Mouse (Mus musculus): ENCODE results near the gene Col7a1. TPM values are rescaled to one million over a fixed set of nuclear protein-coding genes. Genes with fewer than 3 reads are reported as not detected.

The Col7a1 gene
- polyA plus RNA-seq, 1 experiment from 2014 or later, result 2.7 TPM

DNA sequence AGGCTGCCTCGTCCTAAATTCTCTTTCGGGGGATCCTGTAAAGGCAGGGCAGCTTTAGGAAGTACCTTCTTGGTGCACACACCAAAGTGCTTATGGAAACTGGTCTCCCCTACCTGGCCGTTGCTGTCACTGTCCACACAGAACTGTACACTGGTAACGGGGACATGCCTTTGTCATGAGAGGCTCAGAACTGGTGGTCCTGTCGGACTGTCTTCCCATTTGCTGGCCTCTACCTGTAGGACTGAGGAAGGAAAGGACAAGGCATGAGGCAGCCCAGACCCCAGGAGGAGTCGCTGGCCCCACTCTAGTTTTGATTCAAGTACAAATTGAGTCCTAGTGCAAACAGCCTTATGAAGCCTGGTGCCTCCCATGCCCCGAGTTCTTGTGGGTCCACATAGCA is 77.6 kb downstream of the Col7a1 start:
- H3K9ac ChIP-seq, result no peak overlapping the region
- ATAC-seq (replicated peaks), result no peak
- no peak overlapping the region for H3K4me3 ChIP-seq
- H3K27ac ChIP-seq, result no peak overlapping the region
- peaks cover 2% of the 10 kb centered on the region; the same call in 1 of the 2 replicates for H3K36me3 ChIP-seq (replicated peaks)
- H3K4me2 ChIP-seq, result no peak overlapping the region
- no peaks in the 10 kb centered on the region for H3K27me3 ChIP-seq (replicated peaks)
- H3K9me3 ChIP-seq, result no peaks in the 10 kb centered on the region
- no peaks in the 10 kb centered on the region for H3K4me1 ChIP-seq
- 94% methylated on average over 7 of the region's 7 CpGs for WGBS

DNA sequence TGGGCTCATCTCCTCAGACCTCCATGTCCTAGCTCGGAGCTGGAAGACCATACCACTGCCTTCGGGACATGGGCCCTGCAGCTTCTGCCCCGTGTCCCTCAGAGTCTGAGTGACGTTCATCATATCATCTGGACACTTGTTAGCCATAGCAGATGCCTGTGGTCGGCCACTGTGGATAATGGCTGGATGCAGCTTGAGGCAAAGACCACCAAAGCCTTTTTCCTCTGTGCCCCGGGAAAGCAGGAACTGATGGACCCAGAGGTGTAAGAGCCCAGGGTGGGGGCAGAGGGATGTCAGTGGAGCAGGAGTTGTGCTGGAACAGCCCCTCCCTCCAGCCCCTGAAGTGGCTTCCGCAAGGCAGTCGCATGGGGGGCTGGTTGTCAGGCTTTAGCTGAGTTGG is 78.3 kb downstream of the Col7a1 start:
- no peaks in the 10 kb centered on the region; the same call in 1 of the 2 replicates for H3K36me3 ChIP-seq (replicated peaks)
- 86% methylated on average over 8 of the region's 8 CpGs for WGBS
- no peaks in the 10 kb centered on the region for H3K9me3 ChIP-seq
- H3K27me3 ChIP-seq (replicated peaks), result no peaks in the 10 kb centered on the region
- H3K4me1 ChIP-seq, result no peaks in the 10 kb centered on the region
- ATAC-seq (replicated peaks), result no peak
- H3K4me3 ChIP-seq, result no peak overlapping the region
- no peak overlapping the region for H3K27ac ChIP-seq
- H3K9ac ChIP-seq, result no peak overlapping the region
- no peak overlapping the region for H3K4me2 ChIP-seq

DNA sequence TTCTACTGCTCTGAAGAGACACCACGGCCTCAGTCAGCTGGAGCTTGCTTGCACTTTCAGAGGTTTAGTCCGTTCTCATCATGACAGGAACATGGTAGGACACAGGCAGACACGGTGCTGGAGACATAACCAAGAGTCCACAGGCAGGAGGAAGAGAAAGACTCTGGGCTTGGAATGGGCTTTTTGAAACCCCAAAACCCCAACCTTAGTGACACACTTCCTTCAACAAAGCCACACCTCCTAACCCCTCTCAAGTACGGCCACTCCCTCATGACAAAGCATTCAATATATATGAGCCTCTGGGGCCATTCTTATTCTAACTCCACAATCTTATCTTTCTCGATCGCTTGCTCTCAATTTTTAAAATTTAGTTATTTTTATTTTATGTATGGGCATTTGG is 79.0 kb downstream of the Col7a1 start:
- Histone ChIP-seq H3K9me3 (no peaks in the 10 kb centered on the region), H3K9ac (no peak overlapping the region), H3K36me3 (replicated peaks) (no peaks in the 10 kb centered on the region; the same call in 1 of the 2 replicates), H3K4me3 (no peak overlapping the region), H3K4me1 (no peaks in the 10 kb centered on the region), H3K4me2 (no peak overlapping the region), H3K27ac (no peak overlapping the region), H3K27me3 (replicated peaks) (no peaks in the 10 kb centered on the region)
- no peak for ATAC-seq (replicated peaks)
- 85% methylated on average over 6 of the region's 6 CpGs for WGBS

MicroRNAs encoded within 50 kb of the gene (microRNA counts, 519-probe panel; counts per million panel counts)
- microRNA mmu-miR-711, result not detected

Small RNAs within 50 kb of the gene (microRNA-seq; reads per million reads assigned to microRNA genes)
- not detected for gene Mir711

Other genes starting within 250 kb of the Col7a1 start
- 230 and 239 TPM in 2 replicates for gene Ip6k2, start 169.8 kb upstream of the Col7a1 start, polyA plus RNA-seq (2015; fragmentation: Nextera tagmentation; extraction: Ambion mirVana)
- 34.9 and 38.1 TPM in 2 replicates for gene Nckipsd, start 145.2 kb upstream of the Col7a1 start, polyA plus RNA-seq (2015; fragmentation: Nextera tagmentation; extraction: Ambion mirVana)
- 19.6 and 21.3 TPM in 2 replicates for gene Celsr3, start 127.3 kb upstream of the Col7a1 start, polyA plus RNA-seq (2015; fragmentation: Nextera tagmentation; extraction: Ambion mirVana)
- 16.7 and 17.8 TPM in 2 replicates for gene Slc26a6, start 100.3 kb upstream of the Col7a1 start, polyA plus RNA-seq (2015; fragmentation: Nextera tagmentation; extraction: Ambion mirVana)
- gene Tmem89, start 39.0 kb upstream of the Col7a1 start, polyA plus RNA-seq (2015; fragmentation: Nextera tagmentation; extraction: Ambion mirVana), result 0.18 and 0.24 TPM in 2 replicates
- gene Uqcrc1, start 17.0 kb upstream of the Col7a1 start, polyA plus RNA-seq (2015; fragmentation: Nextera tagmentation; extraction: Ambion mirVana), result 443 and 465 TPM in 2 replicates
- gene Ucn2, start 32.4 kb downstream of the Col7a1 start, polyA plus RNA-seq (2015; fragmentation: Nextera tagmentation; extraction: Ambion mirVana), result not detected in 2 replicates
- gene Pfkfb4, start 38.2 kb downstream of the Col7a1 start, polyA plus RNA-seq (2015; fragmentation: Nextera tagmentation; extraction: Ambion mirVana), result 33.7 and 36.7 TPM in 2 replicates
- gene Shisa5, start 85.0 kb downstream of the Col7a1 start, polyA plus RNA-seq (2015; fragmentation: Nextera tagmentation; extraction: Ambion mirVana), result 66.0 and 68.4 TPM in 2 replicates
- 18.0 TPM in 2 replicates for gene Trex1, start 106.1 kb downstream of the Col7a1 start, polyA plus RNA-seq (2015; fragmentation: Nextera tagmentation; extraction: Ambion mirVana)
- 35.2 and 35.6 TPM in 2 replicates for gene Atrip, start 120.5 kb downstream of the Col7a1 start, polyA plus RNA-seq (2015; fragmentation: Nextera tagmentation; extraction: Ambion mirVana)
- 14.3 and 16.8 TPM in 2 replicates for gene Ccdc51, start 128.9 kb downstream of the Col7a1 start, polyA plus RNA-seq (2015; fragmentation: Nextera tagmentation; extraction: Ambion mirVana)
- gene Tma7, start 129.0 kb downstream of the Col7a1 start, polyA plus RNA-seq (2015; fragmentation: Nextera tagmentation; extraction: Ambion mirVana), result 607 and 639 TPM in 2 replicates
- 25.5 and 27.3 TPM in 2 replicates for gene Plxnb1, start 141.8 kb downstream of the Col7a1 start, polyA plus RNA-seq (2015; fragmentation: Nextera tagmentation; extraction: Ambion mirVana)
- not detected in 2 replicates for gene Fbxw21, start 208.5 kb downstream of the Col7a1 start, polyA plus RNA-seq (2015; fragmentation: Nextera tagmentation; extraction: Ambion mirVana)
- not detected in 2 replicates for gene Fbxw13, start 242.4 kb downstream of the Col7a1 start, polyA plus RNA-seq (2015; fragmentation: Nextera tagmentation; extraction: Ambion mirVana)

Data from midbrain, embryonic 15.5 days (tissue).